Mouse (Mus musculus) lung, postnatal 25 days (tissue): ENCODE measurements at regions not wholly inside any gene's neighbourhood (a gene's known extent, or its start where the extent isn't known, plus 50 kb on each side); places are given as distances from the start of the nearest gene placed in this dataset.
"Not testable (repeated sequence)": the region's sequence is repeated elsewhere in the genome, so short reads cannot be mapped to it uniquely, and the experiment has no call there.

Experiments
- DNase-seq: peaks from one replicate; pipeline ENCODE4 v3.0.0; 2022; ENCODE audit warnings: low spot score

GRCm38 (mm10) chr17:9066633-9067032, 78.5 kb downstream of the 1700010I14Rik start:
- not testable (repeated sequence) for DNase-seq

DNA sequence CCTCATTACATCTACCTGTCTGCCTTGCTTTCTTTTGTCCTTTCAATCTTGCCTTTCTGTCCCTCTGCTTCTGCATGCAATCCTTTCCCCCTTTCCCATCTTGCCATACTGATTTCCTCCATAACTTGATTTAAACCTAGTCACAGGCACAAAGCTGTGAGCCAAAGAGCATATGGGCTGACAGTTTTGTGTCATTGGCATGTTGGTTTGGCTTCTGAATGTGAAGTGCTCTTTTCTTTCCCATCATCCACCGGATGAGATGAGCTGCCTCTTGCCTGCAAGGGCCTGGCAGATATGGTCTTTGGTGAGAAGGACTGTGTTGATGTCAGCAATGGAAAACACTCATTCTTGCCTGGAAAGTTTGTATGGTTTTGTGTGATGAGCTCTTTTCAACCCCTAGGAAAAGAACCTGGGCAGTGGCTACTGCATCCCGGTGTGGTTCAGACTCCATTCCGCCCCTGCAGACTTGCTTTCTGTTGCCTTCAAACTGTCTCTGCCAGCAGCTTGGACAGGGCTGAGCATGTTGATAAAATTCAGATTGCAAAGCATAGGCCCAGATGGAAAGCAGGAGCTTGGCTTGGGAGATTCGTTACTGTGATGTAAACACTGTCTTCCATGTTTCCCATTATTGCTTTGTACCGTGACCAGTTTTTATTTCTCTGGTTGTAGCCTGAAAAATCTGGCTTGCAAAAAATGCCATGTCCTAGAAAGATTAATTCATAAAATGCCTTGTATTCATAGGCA, 80.9 kb downstream of the 1700010I14Rik start:
- no peak for DNase-seq

DNA sequence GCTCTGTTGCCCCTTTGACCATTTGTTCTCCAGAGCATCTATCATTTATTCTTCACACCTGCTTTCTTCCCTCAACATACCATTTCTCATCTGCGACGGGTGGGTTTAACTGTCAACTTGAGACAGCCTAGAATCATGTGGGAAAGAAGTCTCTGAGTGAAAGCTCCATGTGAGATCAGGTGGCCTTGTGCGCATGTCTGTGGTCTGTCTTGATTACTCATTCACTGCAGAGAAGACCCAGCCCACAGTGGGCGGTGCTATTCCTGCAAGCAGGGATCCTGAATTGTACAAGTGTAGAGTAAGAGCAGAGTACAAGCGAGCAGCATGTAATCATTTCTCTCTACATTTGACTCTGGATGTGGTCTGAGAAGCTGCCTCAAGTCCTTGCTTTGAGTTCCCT, 95.5 kb downstream of the 1700010I14Rik start:
- DNase-seq, result no peak

- DNase-seq, result no peak
Observed at GRCm38 (mm10) chr17:9127866-9128265, 139.7 kb downstream of the 1700010I14Rik start.

DNA sequence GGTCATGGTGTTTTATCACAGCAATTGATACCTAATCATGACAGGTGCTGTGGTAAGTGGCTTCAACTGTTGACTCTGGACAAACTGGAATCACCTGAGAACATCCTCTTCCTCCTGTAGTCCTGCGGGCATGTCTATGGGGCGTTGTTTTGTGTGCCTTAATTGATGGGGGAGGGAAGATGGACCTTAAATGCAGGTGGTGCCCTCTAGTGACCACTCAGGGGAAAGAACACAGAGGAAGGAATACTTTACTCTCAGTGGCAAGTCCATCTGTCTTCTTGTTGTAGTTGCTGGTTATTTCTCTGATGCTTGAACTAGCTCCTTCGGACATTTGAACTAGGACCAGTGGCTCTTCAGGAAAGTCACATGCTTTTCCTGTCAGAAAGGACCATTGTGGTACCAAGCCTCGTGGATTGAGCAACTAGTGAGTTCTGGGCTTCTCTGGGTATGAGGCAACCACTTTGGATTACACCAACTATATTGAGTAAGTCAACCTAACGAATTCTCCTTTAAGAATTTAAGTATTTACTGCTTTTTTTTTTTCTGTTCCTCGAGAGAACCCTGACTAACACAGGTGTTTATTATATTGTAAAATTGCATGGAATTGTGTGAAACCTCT, 157.6 kb downstream of the 1700010I14Rik start:
- DNase-seq, result no peak

DNA sequence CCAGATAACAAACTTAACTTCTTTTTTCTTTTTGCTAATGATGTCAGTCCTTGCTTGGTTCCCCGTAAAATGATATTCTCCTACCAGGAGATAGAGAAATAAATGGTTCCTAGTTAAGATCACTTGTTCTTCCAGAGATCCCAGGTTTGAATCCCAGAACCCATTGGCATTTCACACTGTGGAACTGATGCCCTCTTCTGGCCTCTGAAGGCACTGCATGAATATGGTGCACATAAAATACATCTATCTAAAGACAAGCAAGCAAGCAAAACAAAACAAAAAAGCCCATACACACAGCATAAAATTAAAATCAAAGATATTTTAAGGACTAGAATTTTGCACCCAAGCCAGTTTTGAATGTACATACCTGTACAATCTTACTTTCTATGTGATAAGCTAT, 162.5 kb downstream of the 1700010I14Rik start:
- DNase-seq, result no peak

GRCm38 (mm10) chr17:9162148-9162547, 174.0 kb downstream of the 1700010I14Rik start:
- no peak for DNase-seq

- no peak for DNase-seq
Observed at GRCm38 (mm10) chr17:9162676-9163075, 174.5 kb downstream of the 1700010I14Rik start.

GRCm38 (mm10) chr17:9163285-9163684, 175.2 kb downstream of the 1700010I14Rik start:
- no peak for DNase-seq

GRCm38 (mm10) chr17:9164501-9164900, 176.4 kb downstream of the 1700010I14Rik start:
- DNase-seq, result no peak

DNA sequence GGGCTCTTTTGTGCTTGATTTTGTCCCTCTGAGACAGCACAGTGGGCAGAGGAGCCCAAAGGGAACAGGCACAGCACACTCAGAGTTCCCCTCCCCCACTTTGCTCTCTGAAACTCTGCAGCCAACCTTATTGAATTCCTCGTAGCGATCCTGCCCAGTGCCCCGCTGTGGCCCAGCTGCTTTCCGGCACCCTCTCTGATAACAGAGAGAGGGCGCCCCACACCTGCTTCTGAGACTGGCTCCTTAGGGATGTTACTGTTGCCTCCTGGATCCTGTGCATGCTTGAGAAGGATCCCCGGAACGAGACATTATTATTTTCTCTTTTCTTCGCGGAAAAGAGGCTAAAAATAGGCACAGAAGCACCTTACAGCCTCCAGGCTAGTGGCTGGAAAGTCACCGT, 179.0 kb downstream of the 1700010I14Rik start:
- DNase-seq, result peak; percentile 7

- DNase-seq, result no peak
Observed at GRCm38 (mm10) chr17:9167571-9168201, 179.6 kb downstream of the 1700010I14Rik start.

DNA sequence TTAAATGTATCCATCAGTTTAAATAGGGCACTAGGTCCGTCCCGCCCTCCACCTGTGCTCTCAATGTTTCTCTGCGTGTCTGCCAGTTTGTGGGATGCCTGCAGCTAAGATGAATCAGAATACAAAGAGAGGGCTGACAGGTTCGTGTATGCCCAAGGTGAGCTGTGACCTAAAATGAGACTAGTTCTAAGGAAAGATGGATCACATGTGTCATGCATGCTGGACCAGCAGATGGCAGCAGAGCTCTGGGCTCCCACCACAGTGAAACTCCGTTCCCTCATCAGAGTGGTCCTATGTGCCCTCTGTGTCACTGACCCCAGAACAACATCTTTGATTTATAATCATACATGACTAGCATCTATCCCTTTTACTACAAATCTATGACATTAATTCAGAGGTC, 180.3 kb downstream of the 1700010I14Rik start:
- DNase-seq, result peak; percentile 31

GRCm38 (mm10) chr17:9169371-9169770, 181.2 kb downstream of the 1700010I14Rik start:
- DNase-seq, result peak; percentile 50

DNA sequence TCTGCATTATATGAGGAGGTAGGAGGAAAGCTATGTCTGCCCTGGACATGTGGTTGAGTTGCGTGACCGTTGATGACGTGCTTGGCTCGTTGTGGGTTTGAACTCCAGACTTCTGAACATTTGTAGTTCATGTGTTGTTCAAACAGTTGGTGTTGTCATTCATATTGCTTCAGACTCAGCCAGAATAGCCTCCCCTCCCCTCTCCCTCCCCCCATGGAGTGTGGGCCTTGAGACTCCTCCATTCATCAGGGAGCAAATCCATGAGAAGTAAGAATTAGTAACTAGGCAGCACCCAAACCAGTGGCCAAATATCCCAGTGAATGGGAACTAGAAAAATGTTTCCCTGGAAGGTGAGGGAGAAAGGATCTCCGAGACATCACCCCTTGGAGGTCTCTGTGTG, 209.0 kb downstream of the 1700010I14Rik start:
- DNase-seq, result no peak

DNA sequence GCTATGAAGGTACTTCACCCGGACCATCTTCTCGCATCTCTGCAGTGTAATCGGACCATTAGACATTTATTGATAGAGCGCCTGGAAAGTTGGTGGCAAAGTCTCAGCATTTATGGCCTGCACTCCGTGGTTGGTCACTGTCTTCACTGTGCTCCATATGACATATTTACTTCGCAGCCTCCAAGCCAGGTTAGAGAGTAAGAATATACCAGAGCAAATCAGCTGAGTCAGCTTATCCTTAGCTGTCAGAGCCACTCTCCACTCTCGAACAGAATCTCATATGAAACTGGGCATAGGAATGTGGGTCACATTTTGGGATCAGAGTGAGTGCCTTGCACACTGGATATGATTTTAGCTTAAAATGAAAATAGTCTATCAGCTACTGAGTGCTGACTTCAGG, 212.3 kb downstream of the 1700010I14Rik start:
- no peak for DNase-seq

- DNase-seq, result no peak
Observed at GRCm38 (mm10) chr17:9202496-9202895, 214.4 kb downstream of the 1700010I14Rik start.

- DNase-seq, result no peak
Observed at GRCm38 (mm10) chr17:9210626-9211025, 211.2 kb upstream of the Gm17728 start.

- no peak for DNase-seq
Observed at GRCm38 (mm10) chr17:9223097-9223496, 198.8 kb upstream of the Gm17728 start.

GRCm38 (mm10) chr17:9227872-9228575, 193.8 kb upstream of the Gm17728 start:
- DNase-seq, result no peak

GRCm38 (mm10) chr17:9235141-9235571, 186.7 kb upstream of the Gm17728 start:
- no peak for DNase-seq

DNA sequence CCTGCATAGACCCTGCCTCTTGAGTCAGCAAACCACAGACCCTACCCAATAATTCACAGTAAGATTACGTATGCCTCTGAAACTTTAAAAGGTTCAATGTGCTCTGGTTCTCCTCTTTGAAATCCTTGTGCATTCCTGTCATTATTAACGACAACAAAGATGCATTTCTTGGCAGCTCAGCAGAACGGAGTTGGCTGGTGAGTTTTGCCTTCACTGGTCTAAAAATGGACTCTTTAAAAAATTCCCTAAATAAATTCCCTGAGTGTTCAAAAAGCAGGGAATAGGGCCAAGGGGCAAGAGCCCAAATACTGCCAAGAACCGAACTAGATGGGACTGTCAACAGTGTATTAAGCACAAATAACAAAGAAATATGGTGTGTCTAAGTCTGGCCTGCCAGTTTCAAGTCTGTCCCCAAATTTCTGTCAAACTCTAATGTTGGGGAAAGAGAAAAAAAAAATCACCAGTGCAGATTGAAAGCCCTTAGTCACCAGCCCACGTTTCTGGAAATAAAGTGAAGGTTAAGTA, 163.2 kb upstream of the Gm17728 start:
- peak; percentile 33 for DNase-seq
